Mouse (Mus musculus) neural tube, embryonic 13.5 days (tissue): ENCODE measurements around the gene Oosp2. TPM values are rescaled to one million over a fixed set of nuclear protein-coding genes. Genes with fewer than 3 reads are reported as not detected.

ENCODE experiments used
- ATAC-seq: fragments of 200-750 bp; cut with Nextera tagmentation; 2 replicates; pipeline ENCODE4 v1.8.0; 2017; ENCODE audit warnings: low read depth, mild to moderate bottlenecking, moderate TSS enrichment, moderate library complexity
- H3K27ac ChIP-seq: fragments of 300-500 bp; sonication (generic); replicated peaks from 2 replicates; pipeline ENCODE4 v1.5.1; 2015; ENCODE audit warnings: moderate library complexity, mild to moderate bottlenecking, inconsistent platforms
- H3K27me3 ChIP-seq: fragments of 300-500 bp; sonication (generic); 2 replicates; pipeline ENCODE4 v1.6.1; 2015; ENCODE audit warnings: mild to moderate bottlenecking, inconsistent platforms
- H3K36me3 ChIP-seq: fragments of 300-500 bp; sonication (generic); 2 replicates; pipeline ENCODE4 v1.6.1; 2015; ENCODE audit warnings: mild to moderate bottlenecking, inconsistent platforms
- H3K4me1 ChIP-seq: fragments of 300-500 bp; sonication (generic); replicated peaks from 2 replicates; pipeline ENCODE4 v1.6.1; 2015; ENCODE audit warnings: inconsistent platforms
- H3K4me2 ChIP-seq: fragments of 300-500 bp; sonication (generic); 2 replicates; pipeline ENCODE4 v1.6.1; 2015; ENCODE audit warnings: inconsistent platforms, mild to moderate bottlenecking, moderate library complexity
- H3K4me3 ChIP-seq: fragments of 300-500 bp; sonication (generic); 2 replicates; pipeline ENCODE4 v1.5.1; 2015; ENCODE audit warnings: mild to moderate bottlenecking, inconsistent platforms
- H3K9ac ChIP-seq: fragments of 300-500 bp; sonication (generic); 2 replicates; pipeline ENCODE4 v1.6.1; 2015; ENCODE audit warnings: moderate library complexity, mild to moderate bottlenecking, inconsistent platforms
- H3K9me3 ChIP-seq: fragments of 300-500 bp; sonication (generic); 2 replicates; pipeline ENCODE4 v1.6.1; 2016; ENCODE audit warnings: inconsistent platforms
- WGBS: fragments of 180-500 bp; shearing (Covaris S2); methylation state at CpG from one replicate; pipeline ENCODE4 v1.1.7; 2015; 5-methylcytosine and 5-hydroxymethylcytosine counted together
- polyA plus RNA-seq: library from polyadenylated mRNA; unstranded; fragments of >200 nt; fragmentation: Nextera tagmentation; extraction: Ambion mirVana; gene quantifications from 2 replicates; pipeline ENCODE4 v1.2.1, GENCODE M21; 2015

The Oosp2 gene
- polyA plus RNA-seq, 1 experiment from 2014 or later = not detected

DNA sequence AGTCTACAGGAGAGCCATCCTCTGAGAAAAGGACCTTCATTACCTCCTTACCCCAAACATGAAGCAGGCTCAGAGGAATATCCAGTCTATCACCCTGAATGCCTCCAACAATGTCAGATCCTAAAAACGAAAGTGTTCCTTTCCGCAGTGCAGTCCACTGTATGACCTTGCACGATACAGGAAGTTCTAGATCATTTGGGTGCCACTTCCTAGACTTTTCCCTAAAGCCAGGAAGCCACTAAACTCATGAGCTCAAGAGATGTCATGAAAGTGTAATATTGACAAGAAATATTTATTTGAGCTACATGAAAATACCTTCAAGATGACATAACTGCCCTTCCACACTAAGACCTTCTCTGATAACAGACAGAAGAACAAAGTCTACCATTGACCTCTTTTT is 59.0 kb downstream of the Oosp2 start:
- Histone ChIP-seq H3K36me3 (no peaks in the 10 kb centered on the region), H3K27ac (no peak overlapping the region), H3K4me1 (no peaks in the 10 kb centered on the region), H3K4me2 (no peak overlapping the region), H3K9me3 (no peaks in the 10 kb centered on the region), H3K27me3 (no peaks in the 10 kb centered on the region), H3K9ac (no peak overlapping the region), H3K4me3 (no peak overlapping the region)
- WGBS = 85% methylated on average over 3 of the region's 3 CpGs
- ATAC-seq = no peak

Other genes with a start within 250 kb of the Oosp2 start
- not detected in 2 replicates for gene Ms4a4b, start 217.0 kb downstream of the Oosp2 start, polyA plus RNA-seq
- 2.9 and 3.3 TPM in 2 replicates for gene Ms4a6c, start 191.2 kb downstream of the Oosp2 start, polyA plus RNA-seq
- not detected in 2 replicates for gene Gm8369, start 174.6 kb downstream of the Oosp2 start, polyA plus RNA-seq
- gene Ms4a6b, start 144.0 kb downstream of the Oosp2 start, polyA plus RNA-seq = 3.7 and 3.8 TPM in 2 replicates
- 0.25 TPM in 1 of 2 replicates, not detected in the other for gene Ms4a4d, start 123.8 kb downstream of the Oosp2 start, polyA plus RNA-seq
- gene Ms4a6d, start 55.7 kb downstream of the Oosp2 start, polyA plus RNA-seq = 1.8 and 2.2 TPM in 2 replicates
- 0.18 and 0.40 TPM in 2 replicates for gene Ms4a2, start 36.8 kb downstream of the Oosp2 start, polyA plus RNA-seq
- gene Ms4a3, start 19.7 kb downstream of the Oosp2 start, polyA plus RNA-seq = 0.18 TPM in 1 of 2 replicates, not detected in the other
- gene Oosp1, start 30.6 kb upstream of the Oosp2 start, polyA plus RNA-seq = not detected in 2 replicates
- gene Oosp3, start 36.5 kb upstream of the Oosp2 start, polyA plus RNA-seq = not detected in 2 replicates
- gene Gif, start 87.0 kb upstream of the Oosp2 start, polyA plus RNA-seq = not detected in 2 replicates
- 40.4 and 46.1 TPM in 2 replicates for gene Mrpl16, start 109.8 kb upstream of the Oosp2 start, polyA plus RNA-seq
- 6.4 and 6.7 TPM in 2 replicates for gene Stx3, start 158.8 kb upstream of the Oosp2 start, polyA plus RNA-seq
- gene Olfr1417, start 178.7 kb upstream of the Oosp2 start, polyA plus RNA-seq = not detected in 2 replicates
- gene Olfr1418, start 200.5 kb upstream of the Oosp2 start, polyA plus RNA-seq = not detected in 2 replicates
- not detected in 2 replicates for gene Olfr1419, start 214.5 kb upstream of the Oosp2 start, polyA plus RNA-seq
- gene Olfr1420, start 226.0 kb upstream of the Oosp2 start, polyA plus RNA-seq = not detected in 2 replicates